Comparison of ENCODE assay signal across 8 mouse cellular contexts in the genomic region with DNA sequence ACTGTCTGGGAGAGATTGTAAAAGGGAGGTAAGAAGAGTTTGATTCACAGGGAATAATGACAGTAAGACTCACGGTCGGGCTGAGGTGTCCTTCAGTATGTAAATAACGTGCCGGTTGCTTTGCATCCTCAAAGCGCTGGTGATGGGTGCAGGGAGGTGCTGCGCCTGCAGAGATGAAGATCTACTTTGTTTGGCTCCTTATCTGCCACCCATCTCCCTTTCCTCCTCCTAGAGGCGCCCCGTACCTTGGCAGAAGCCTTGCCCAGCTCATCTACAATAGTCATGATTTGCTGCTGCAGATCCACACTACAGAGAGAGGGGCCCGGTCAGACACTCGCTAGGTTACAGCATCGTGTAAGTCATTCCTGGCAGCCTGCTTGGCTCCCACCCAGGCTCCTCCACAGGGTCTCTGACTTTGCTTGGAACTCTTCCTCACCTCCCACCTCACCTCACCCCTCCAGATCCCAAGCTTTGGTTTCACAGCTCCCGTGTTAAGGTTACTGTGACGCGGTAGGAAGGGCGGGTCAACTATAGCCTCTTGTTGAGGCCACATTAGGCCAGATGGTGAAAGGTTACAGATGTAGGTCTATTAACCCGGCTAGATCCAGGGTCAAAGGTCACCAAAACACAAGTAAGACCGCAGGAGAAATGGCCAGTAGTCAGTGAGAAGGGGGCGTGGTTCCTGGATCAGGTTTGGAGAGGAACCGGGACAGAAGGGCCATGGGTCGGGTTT. TPM values are rescaled to one million over a fixed set of nuclear protein-coding genes. Genes with fewer than 3 reads are reported as not detected.
A peak's percentile ranks its signal among the peaks of the same experiment; 100 is the strongest.
DNase-seq lines count a peak whose midpoint lies in the region; ATAC-seq and TF ChIP-seq lines count a peak whose summit lies in the region.

No protein-coding gene starts in this region.

- H3K9me3 ChIP-seq in kidney, embryonic 14.5 days (ENCODE audit: control insufficient read depth, low read length): no peaks in the 10 kb centered on the region
- H3K9me3 ChIP-seq in MEL (replicated peaks; ENCODE audit: insufficient read depth, low read length): no peaks in the 10 kb centered on the region
- no peaks in the 10 kb centered on the region for H3K9me3 ChIP-seq in forebrain, embryonic 15.5 days
- H3K9me3 ChIP-seq in liver, embryonic 16.5 days (replicated peaks; ENCODE audit: control insufficient read depth, low read length): no peaks in the 10 kb centered on the region

- peak overlapping the region; percentile 88 for H3K4me2 ChIP-seq in kidney, embryonic 14.5 days (replicated peaks; ENCODE audit: low read depth, low read length)
- peak overlapping the region; percentile 76 for H3K4me2 ChIP-seq in forebrain, embryonic 15.5 days (replicated peaks)
- peak overlapping the region; percentile 90 for H3K4me2 ChIP-seq in liver, embryonic 16.5 days (ENCODE audit: low read depth, low read length)

- peaks cover 12% of the 10 kb centered on the region for H3K4me1 ChIP-seq in kidney, embryonic 14.5 days (ENCODE audit: control insufficient read depth, insufficient read depth, low read length)
- peaks cover 0 to 14% of the 10 kb centered on the region in 2 experiments; a peak in 2 of 4 replicates for H3K4me1 ChIP-seq in MEL (ENCODE audit: control insufficient read depth in 1 of 2, insufficient read depth in 2 of 2, low read length in 2 of 2)
- peaks cover 34% of the 10 kb centered on the region for H3K4me1 ChIP-seq in forebrain, embryonic 15.5 days
- peaks cover 19% of the 10 kb centered on the region for H3K4me1 ChIP-seq in liver, embryonic 16.5 days (ENCODE audit: control insufficient read depth, low read depth, low read length)

- TF ChIP-seq EP300 in MEL (IDR thresholded peaks at IDR 0.05; ENCODE audit: low read depth in 1 of 2, low read length in 2 of 2): no peak

- 18% methylated on average over 20 of the region's 20 CpGs for WGBS in kidney, embryonic 14.5 days
- WGBS in forebrain, embryonic 15.5 days: 24% methylated on average over 20 of the region's 20 CpGs
- WGBS in liver, embryonic 16.5 days (ENCODE audit: insufficient replicate concordance): 27% methylated on average over 20 of the region's 20 CpGs

- no peaks in the 10 kb centered on the region for H3K27me3 ChIP-seq in kidney, embryonic 14.5 days (ENCODE audit: control insufficient read depth, insufficient read depth, low read length)
- H3K27me3 ChIP-seq in MEL (ENCODE audit: control insufficient read depth in 1 of 2, insufficient read depth in 2 of 2, low read length in 2 of 2): no peaks in the 10 kb centered on the region
- no peaks in the 10 kb centered on the region for H3K27me3 ChIP-seq in forebrain, embryonic 15.5 days
- no peaks in the 10 kb centered on the region for H3K27me3 ChIP-seq in liver, embryonic 16.5 days (ENCODE audit: control insufficient read depth, insufficient read depth, low read depth, low read length)

- H3K79me2 ChIP-seq in MEL (ENCODE audit: control insufficient read depth, insufficient read depth, low read length, poor library complexity): peaks cover 17% of the 10 kb centered on the region

- DNase-seq in kidney, adult 11 months: no peak
- no peak for DNase-seq in MEL (ENCODE audit: low read depth, low spot score)
- DNase-seq in ovary, postnatal 10 days (ENCODE audit: low spot score): no peak
- DNase-seq in yolk sac, embryonic 10.5 days (ENCODE audit: low spot score): no peak
- DNase-seq in urinary bladder, postnatal 4 days (ENCODE audit: low spot score in 2 of 2): no peak

- TF ChIP-seq CTCF in MEL (IDR thresholded peaks at IDR 0.05 in 2 of 3, conservative IDR thresholded peaks at IDR 0.05 in 1 of 3; ENCODE audit: control insufficient read depth in 1 of 3, insufficient read depth in 1 of 3, low read depth in 2 of 3, low read length in 3 of 3, poor library complexity in 1 of 3, severe bottlenecking in 1 of 3): no peak

- H3K36me3 ChIP-seq in kidney, embryonic 14.5 days (ENCODE audit: control insufficient read depth, insufficient read depth, low read length): peaks cover 57% of the 10 kb centered on the region
- H3K36me3 ChIP-seq in MEL (ENCODE audit: control insufficient read depth in 1 of 2, insufficient read depth in 2 of 2, low read length in 2 of 2): peaks cover 1 to 12% of the 10 kb centered on the region in 2 experiments
- H3K36me3 ChIP-seq in forebrain, embryonic 15.5 days: peaks cover 40% of the 10 kb centered on the region
- peaks cover 16% of the 10 kb centered on the region for H3K36me3 ChIP-seq in liver, embryonic 16.5 days (ENCODE audit: control insufficient read depth, insufficient read depth)

- H3K27ac ChIP-seq in kidney, embryonic 14.5 days (ENCODE audit: low read depth, low read length): peak overlapping the region; percentile 30; the same call in 1 of the 2 replicates
- H3K27ac ChIP-seq in MEL (ENCODE audit: control insufficient read depth, low read depth, low read length): peak overlapping the region; percentile 33
- peak overlapping the region; percentile 89 for H3K27ac ChIP-seq in forebrain, embryonic 15.5 days (replicated peaks)
- peak overlapping the region; percentile 83; the same call in 1 of the 2 replicates for H3K27ac ChIP-seq in liver, embryonic 16.5 days (ENCODE audit: low read length)

- peak overlapping the region; percentile 79 for H3K9ac ChIP-seq in kidney, embryonic 14.5 days (ENCODE audit: low read depth, low read length)
- H3K9ac ChIP-seq in MEL (ENCODE audit: control insufficient read depth, low read depth, low read length, poor library complexity, severe bottlenecking): peak overlapping the region; percentile 75
- H3K9ac ChIP-seq in forebrain, embryonic 15.5 days (replicated peaks): peak overlapping the region; percentile 92
- peak overlapping the region; percentile 66 for H3K9ac ChIP-seq in liver, embryonic 16.5 days (ENCODE audit: low read depth, low read length)

- no peak for TF ChIP-seq POLR2A in MEL (IDR thresholded peaks at IDR 0.05; ENCODE audit: control insufficient read depth in 1 of 2, insufficient read depth in 1 of 2, low read depth in 1 of 2, low read length in 2 of 2, poor library complexity in 1 of 2)

- TF ChIP-seq RAD21 in MEL (IDR thresholded peaks at IDR 0.05; ENCODE audit: low read depth, low read length): no peak

- ATAC-seq in kidney, embryonic 14.5 days (ENCODE audit: low FRiP score, low TSS enrichment): peak; percentile 46
- ATAC-seq in forebrain, embryonic 15.5 days (replicated peaks): peak; percentile 31
- ATAC-seq in liver, embryonic 16.5 days (ENCODE audit: low read depth): peak; percentile 56

- H3K4me3 ChIP-seq in kidney, embryonic 14.5 days (ENCODE audit: low read length): peak overlapping the region; percentile 75
- peak overlapping the region; percentile 71 to 95 for H3K4me3 ChIP-seq in MEL (ENCODE audit: control insufficient read depth in 1 of 2, insufficient read depth in 1 of 2, low read depth in 2 of 2, low read length in 2 of 2)
- H3K4me3 ChIP-seq in forebrain, embryonic 15.5 days: peak overlapping the region; percentile 89
- H3K4me3 ChIP-seq in liver, embryonic 16.5 days (ENCODE audit: low read depth, low read length): peak overlapping the region; percentile 75

TF ChIP-seq in MEL, 35 proteins besides CTCF, POLR2A, EP300 and RAD21 (continues in another document):
- TF ChIP-seq ZMIZ1 (IDR thresholded peaks at IDR 0.05; ENCODE audit: low read depth, low read length) (no peak), TCF12 (IDR thresholded peaks at IDR 0.05; ENCODE audit: low read depth, low read length) (no peak), MAZ (IDR thresholded peaks at IDR 0.05; ENCODE audit: low read depth, low read length) (no peak)

RNA-seq across cellular contexts. Expression of gene Atat1, which starts 0.5 kb away (rescaled TPM):
- 76.5 and 92.2 TPM in 2 replicates for polyA plus RNA-seq in kidney, embryonic 14.5 days (2014; fragmentation: Nextera tagmentation; extraction: Ambion mirVana)
- 4.4 and 4.6 TPM in 2 replicates for total RNA-seq in MEL (2012; rRNA removed)
- polyA plus RNA-seq in MEL (2012; ENCODE audit: insufficient read depth in 1 of 2, insufficient read length in 2 of 2, low read depth in 1 of 2, low replicate concordance in 2 of 2, missing spikeins in 1 of 2): 10 to 100 TPM in 1 of 2 experiments, not detected in 1; 14.4 TPM
- polyA plus RNA-seq in forebrain, embryonic 15.5 days (2015; fragmentation: Nextera tagmentation; extraction: Ambion mirVana): 421 and 435 TPM in 2 replicates
- polyA plus RNA-seq in liver, embryonic 16.5 days (2015; fragmentation: Nextera tagmentation; extraction: Ambion mirVana): 7.4 and 7.7 TPM in 2 replicates

RNA-seq across cellular contexts. Expression of gene Mrps18b, which starts 6.8 kb away (rescaled TPM):
- polyA plus RNA-seq in kidney, embryonic 14.5 days (2014; fragmentation: Nextera tagmentation; extraction: Ambion mirVana): 79.0 and 101 TPM in 2 replicates
- total RNA-seq in MEL (2012; rRNA removed): 149 and 179 TPM in 2 replicates
- polyA plus RNA-seq in MEL (2012; ENCODE audit: insufficient read depth in 1 of 2, insufficient read length in 2 of 2, low read depth in 1 of 2, low replicate concordance in 2 of 2, missing spikeins in 1 of 2): 100 to 1,000 TPM in 1 of 2 experiments, not detected in 1; 239 TPM
- polyA plus RNA-seq in forebrain, embryonic 15.5 days (2015; fragmentation: Nextera tagmentation; extraction: Ambion mirVana): 53.1 and 54.1 TPM in 2 replicates
- polyA plus RNA-seq in liver, embryonic 16.5 days (2015; fragmentation: Nextera tagmentation; extraction: Ambion mirVana): 56.3 and 60.9 TPM in 2 replicates

RNA-seq across cellular contexts. Expression of gene Ppp1r10, which starts 6.9 kb away (rescaled TPM):
- 30.6 and 44.7 TPM in 2 replicates for polyA plus RNA-seq in kidney, embryonic 14.5 days (2014; fragmentation: Nextera tagmentation; extraction: Ambion mirVana)
- total RNA-seq in MEL (2012; rRNA removed): 24.2 and 25.3 TPM in 2 replicates
- polyA plus RNA-seq in MEL (2012; ENCODE audit: insufficient read depth in 1 of 2, insufficient read length in 2 of 2, low read depth in 1 of 2, low replicate concordance in 2 of 2, missing spikeins in 1 of 2): 10 to 100 TPM in 1 of 2 experiments, not detected in 1; 61.4 TPM
- polyA plus RNA-seq in forebrain, embryonic 15.5 days (2015; fragmentation: Nextera tagmentation; extraction: Ambion mirVana): 51.5 and 53.9 TPM in 2 replicates
- 22.2 and 24.7 TPM in 2 replicates for polyA plus RNA-seq in liver, embryonic 16.5 days (2015; fragmentation: Nextera tagmentation; extraction: Ambion mirVana)

RNA-seq across cellular contexts. Expression of gene 2310061I04Rik, which starts 12.1 kb away (rescaled TPM):
- polyA plus RNA-seq in kidney, embryonic 14.5 days (2014; fragmentation: Nextera tagmentation; extraction: Ambion mirVana): 36.2 and 41.5 TPM in 2 replicates
- 10.9 and 11.4 TPM in 2 replicates for total RNA-seq in MEL (2012; rRNA removed)
- 100 to 1,000 TPM in 1 of 2 experiments, not detected in 1; 106 TPM for polyA plus RNA-seq in MEL (2012; ENCODE audit: insufficient read depth in 1 of 2, insufficient read length in 2 of 2, low read depth in 1 of 2, low replicate concordance in 2 of 2, missing spikeins in 1 of 2)
- polyA plus RNA-seq in forebrain, embryonic 15.5 days (2015; fragmentation: Nextera tagmentation; extraction: Ambion mirVana): 37.9 and 41.5 TPM in 2 replicates
- 7.9 and 8.0 TPM in 2 replicates for polyA plus RNA-seq in liver, embryonic 16.5 days (2015; fragmentation: Nextera tagmentation; extraction: Ambion mirVana)

RNA-seq across cellular contexts. Expression of gene Dhx16, which starts 29.7 kb away (rescaled TPM):
- 37.8 and 50.0 TPM in 2 replicates for polyA plus RNA-seq in kidney, embryonic 14.5 days (2014; fragmentation: Nextera tagmentation; extraction: Ambion mirVana)
- 75.4 and 79.2 TPM in 2 replicates for total RNA-seq in MEL (2012; rRNA removed)
- polyA plus RNA-seq in MEL (2012; ENCODE audit: insufficient read depth in 1 of 2, insufficient read length in 2 of 2, low read depth in 1 of 2, low replicate concordance in 2 of 2, missing spikeins in 1 of 2): 100 to 1,000 TPM in 1 of 2 experiments, not detected in 1; 101 TPM
- 36.3 and 38.0 TPM in 2 replicates for polyA plus RNA-seq in forebrain, embryonic 15.5 days (2015; fragmentation: Nextera tagmentation; extraction: Ambion mirVana)
- polyA plus RNA-seq in liver, embryonic 16.5 days (2015; fragmentation: Nextera tagmentation; extraction: Ambion mirVana): 29.1 and 29.8 TPM in 2 replicates

Comparison
In these comparisons a context has a peak if more than half of its experiments do, and no peak if none do; other contexts are left out.
1. H3K27ac ChIP-seq: peak in every context shown above with its lines; median percentile 89 in forebrain, embryonic 15.5 days; 83 in liver, embryonic 16.5 days; 33 in MEL; 30 in kidney, embryonic 14.5 days.